Mouse (Mus musculus): ENCODE measurements around the gene Phactr1.

The Phactr1 gene

GRCm38 (mm10) chr13:43176676-43177075 is 496.3 kb downstream of the Phactr1 start:
- DNase-seq (ENCODE audit: low spot score in 2 of 2): no peak

- DNase-seq (ENCODE audit: low spot score in 2 of 2): no peak
These were observed 496.9 kb downstream of the Phactr1 start for GRCm38 (mm10) chr13:43177317-43177716.

GRCm38 (mm10) chr13:43181104-43181503 is 500.7 kb downstream of the Phactr1 start:
- no peak for DNase-seq (ENCODE audit: low spot score in 2 of 2)

- DNase-seq (ENCODE audit: low spot score in 2 of 2): peak; percentile 39 to 71
These were observed 502.2 kb downstream of the Phactr1 start for GRCm38 (mm10) chr13:43182465-43183201.

GRCm38 (mm10) chr13:43183248-43184055 is 503.0 kb downstream of the Phactr1 start:
- no peak for DNase-seq (ENCODE audit: low spot score in 2 of 2)

- DNase-seq (ENCODE audit: low spot score in 2 of 2): no peak
These were observed 507.3 kb downstream of the Phactr1 start for GRCm38 (mm10) chr13:43187736-43188135.
